Mouse (Mus musculus): ENCODE results near the gene Olfr469. TPM values are rescaled to one million over a fixed set of nuclear protein-coding genes. Genes with fewer than 3 reads are reported as not detected.
"Not testable (repeated sequence)": the region's sequence is repeated elsewhere in the genome, so short reads cannot be mapped to it uniquely, and the experiment has no call there.

Olfr469 gene
- not detected in 2 replicates for polyA plus RNA-seq (2014; fragmentation: Nextera tagmentation; extraction: Ambion mirVana)

DNA sequence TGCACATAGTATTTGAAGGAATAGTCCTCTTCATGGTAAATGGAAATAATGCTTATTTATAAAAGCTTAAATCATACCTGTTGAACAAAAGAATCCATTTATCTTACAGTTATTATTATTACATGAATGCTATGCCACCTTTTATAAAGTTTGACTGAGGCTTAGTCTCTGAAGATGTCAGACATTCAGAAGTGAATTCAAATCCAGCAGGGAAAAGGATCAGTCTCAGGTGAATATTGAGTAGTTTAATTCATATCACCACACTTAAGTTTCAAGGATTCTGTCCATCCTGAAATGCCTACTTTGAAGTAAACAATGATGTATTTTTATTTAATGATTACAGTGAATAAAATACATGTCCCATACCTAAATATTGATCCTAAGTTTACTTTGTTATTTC is at the start of gene Olfr469:
Gene Olfr469, minus strand, starts transcription at position 101 of the 400 bp plus-strand sequence.
- H3K4me3 ChIP-seq (ENCODE audit: low read length); H3K27ac ChIP-seq (ENCODE audit: low read depth, low read length); H3K27me3 ChIP-seq (ENCODE audit: control insufficient read depth, insufficient read depth, low read length); H3K9ac ChIP-seq (ENCODE audit: low read depth, low read length); H3K4me2 ChIP-seq (replicated peaks; ENCODE audit: low read depth, low read length); H3K9me3 ChIP-seq (ENCODE audit: control insufficient read depth, low read length); H3K4me1 ChIP-seq (ENCODE audit: control insufficient read depth, insufficient read depth, low read length); H3K36me3 ChIP-seq (ENCODE audit: control insufficient read depth, insufficient read depth, low read length); ATAC-seq (ENCODE audit: low FRiP score, low TSS enrichment): not testable (repeated sequence)

DNA sequence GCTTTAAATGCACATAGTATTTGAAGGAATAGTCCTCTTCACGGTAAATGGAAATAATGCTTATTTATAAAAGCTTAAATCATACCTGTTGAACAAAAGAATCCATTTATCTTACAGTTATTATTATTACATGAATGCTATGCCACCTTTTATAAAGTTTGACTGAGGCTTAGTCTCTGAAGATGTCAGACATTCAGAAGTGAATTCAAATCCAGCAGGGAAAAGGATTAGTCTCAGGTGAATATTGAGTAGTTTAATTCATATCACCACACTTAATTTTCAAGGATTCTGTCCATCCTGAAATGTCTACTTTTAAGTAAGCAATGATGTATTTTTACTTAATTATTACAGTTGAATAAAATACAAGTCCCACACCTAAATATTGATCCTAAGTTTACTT is 22.0 kb upstream of the Olfr469 start, which contains the start of gene Olfr470:
Gene Olfr470, minus strand, starts transcription at position 101 of the 400 bp plus-strand sequence.
- not testable (repeated sequence) for H3K9me3 ChIP-seq (ENCODE audit: control insufficient read depth, low read length); H3K4me1 ChIP-seq (ENCODE audit: control insufficient read depth, insufficient read depth, low read length); H3K27me3 ChIP-seq (ENCODE audit: control insufficient read depth, insufficient read depth, low read length); H3K9ac ChIP-seq (ENCODE audit: low read depth, low read length); H3K27ac ChIP-seq (ENCODE audit: low read depth, low read length); ATAC-seq (ENCODE audit: low FRiP score, low TSS enrichment); H3K4me3 ChIP-seq (ENCODE audit: low read length); H3K4me2 ChIP-seq (replicated peaks; ENCODE audit: low read depth, low read length); H3K36me3 ChIP-seq (ENCODE audit: control insufficient read depth, insufficient read depth, low read length)
- WGBS: 76% methylated on average over 1 of the region's 1 CpGs

DNA sequence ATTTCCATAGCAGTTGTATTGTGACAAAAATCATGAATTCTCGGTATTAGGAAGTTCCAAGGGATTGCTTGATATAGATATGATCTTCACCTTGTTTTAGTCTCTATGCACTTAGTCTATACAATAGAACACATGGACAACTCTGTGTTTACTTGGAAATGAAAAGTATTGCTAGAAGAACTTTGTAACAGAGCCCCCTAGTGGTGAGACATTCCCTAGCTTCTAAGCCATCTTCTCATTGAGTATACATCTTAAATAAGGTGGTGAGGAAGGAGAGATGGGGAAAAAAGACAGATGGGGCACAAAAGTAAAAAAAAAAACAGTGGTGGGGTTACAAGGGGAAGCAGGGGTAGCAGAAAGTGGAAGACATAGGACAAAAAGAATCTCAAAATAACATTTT is 16.4 kb upstream of the Olfr469 start:
- H3K36me3 ChIP-seq (ENCODE audit: control insufficient read depth, insufficient read depth, low read length): no peaks in the 10 kb centered on the region
- 81% methylated on average over 1 of the region's 1 CpGs for whole genome bisulfite sequencing
- no peak overlapping the region for H3K27ac ChIP-seq (ENCODE audit: low read depth, low read length)
- H3K4me3 ChIP-seq (ENCODE audit: low read length): no peak overlapping the region
- H3K27me3 ChIP-seq (ENCODE audit: control insufficient read depth, insufficient read depth, low read length): no peaks in the 10 kb centered on the region
- H3K4me2 ChIP-seq (replicated peaks; ENCODE audit: low read depth, low read length): no peak overlapping the region
- H3K4me1 ChIP-seq (ENCODE audit: control insufficient read depth, insufficient read depth, low read length): no peaks in the 10 kb centered on the region
- ATAC-seq (ENCODE audit: low FRiP score, low TSS enrichment): no peak
- no peak overlapping the region for H3K9ac ChIP-seq (ENCODE audit: low read depth, low read length)
- H3K9me3 ChIP-seq (ENCODE audit: control insufficient read depth, low read length): no peaks in the 10 kb centered on the region

DNA sequence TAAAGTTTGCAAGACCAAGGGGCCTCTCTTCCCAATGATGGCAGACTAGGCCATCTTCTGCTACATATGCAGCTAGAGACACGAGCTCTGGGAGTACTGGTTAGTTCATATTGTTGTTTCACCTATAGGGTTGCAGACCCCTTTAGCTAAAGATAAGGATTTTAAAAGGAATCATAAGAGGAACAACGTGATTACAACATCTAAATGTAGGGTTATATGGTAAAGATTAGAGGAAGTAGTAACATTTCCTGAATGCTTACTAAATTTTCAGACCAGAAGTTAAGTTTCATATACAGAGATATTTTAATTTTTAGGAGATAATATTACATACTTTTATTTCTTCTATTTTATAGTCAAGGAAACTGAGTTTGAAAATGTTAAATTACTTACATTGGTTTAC is 1.5 kb downstream of the Olfr469 start:
- H3K9me3 ChIP-seq (ENCODE audit: control insufficient read depth, low read length); H3K27me3 ChIP-seq (ENCODE audit: control insufficient read depth, insufficient read depth, low read length); H3K9ac ChIP-seq (ENCODE audit: low read depth, low read length); H3K4me3 ChIP-seq (ENCODE audit: low read length); H3K4me2 ChIP-seq (replicated peaks; ENCODE audit: low read depth, low read length); H3K4me1 ChIP-seq (ENCODE audit: control insufficient read depth, insufficient read depth, low read length); H3K36me3 ChIP-seq (ENCODE audit: control insufficient read depth, insufficient read depth, low read length); H3K27ac ChIP-seq (ENCODE audit: low read depth, low read length); ATAC-seq (ENCODE audit: low FRiP score, low TSS enrichment): not testable (repeated sequence)
- WGBS: 65% methylated on average over 2 of the region's 2 CpGs

DNA sequence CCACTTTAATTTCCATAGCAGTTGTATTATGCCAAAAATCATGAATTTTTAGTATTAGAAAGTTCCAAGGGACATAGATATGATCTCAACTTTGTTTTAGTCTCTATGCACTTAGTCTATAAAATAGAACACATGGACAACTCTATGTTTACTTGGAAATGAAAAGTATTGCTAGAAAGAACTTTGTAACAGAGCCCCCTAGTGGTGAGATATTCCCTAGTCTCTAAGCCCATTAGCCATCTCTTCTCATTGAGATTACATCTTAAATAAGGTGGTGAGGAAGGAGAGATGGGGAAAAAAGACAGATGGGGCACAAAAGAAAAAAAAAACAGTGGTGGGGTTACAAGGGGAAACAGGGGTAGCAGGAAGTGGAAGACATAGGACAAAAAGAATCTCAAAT is 5.9 kb downstream of the Olfr469 start:
- Histone ChIP-seq H3K4me3 (ENCODE audit: low read length) (no peak overlapping the region), H3K9me3 (ENCODE audit: control insufficient read depth, low read length) (no peaks in the 10 kb centered on the region), H3K4me1 (ENCODE audit: control insufficient read depth, insufficient read depth, low read length) (no peaks in the 10 kb centered on the region), H3K36me3 (ENCODE audit: control insufficient read depth, insufficient read depth, low read length) (no peaks in the 10 kb centered on the region), H3K27ac (ENCODE audit: low read depth, low read length) (no peak overlapping the region), H3K27me3 (ENCODE audit: control insufficient read depth, insufficient read depth, low read length) (no peaks in the 10 kb centered on the region), H3K9ac (ENCODE audit: low read depth, low read length) (no peak overlapping the region), H3K4me2 (replicated peaks; ENCODE audit: low read depth, low read length) (no peak overlapping the region)
- ATAC-seq (ENCODE audit: low FRiP score, low TSS enrichment): no peak

DNA sequence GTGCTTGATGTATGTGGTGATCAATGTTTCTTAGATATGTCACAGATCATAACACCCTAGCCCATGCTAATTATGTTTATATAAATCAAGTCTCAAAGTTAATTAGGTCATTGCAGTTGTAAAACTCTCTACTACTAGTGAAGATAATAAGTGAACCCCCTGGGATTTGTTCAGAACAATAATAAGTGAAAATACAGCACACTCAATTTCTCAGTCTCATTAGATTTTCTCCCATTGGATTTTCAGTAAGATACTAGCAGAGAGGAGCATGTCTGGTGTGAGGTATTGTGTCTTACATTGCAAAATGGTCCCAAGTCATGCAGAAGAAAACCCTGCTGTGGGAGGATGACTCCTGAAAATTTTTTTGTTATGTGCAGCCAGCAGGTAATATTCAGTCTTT is 13.4 kb downstream of the Olfr469 start, which contains the start of gene Olfr467:
Gene Olfr467, plus strand, starts transcription at position 301 of the 400 bp plus-strand sequence.
- H3K27me3 ChIP-seq (ENCODE audit: control insufficient read depth, insufficient read depth, low read length): no peaks in the 10 kb centered on the region
- no peaks in the 10 kb centered on the region for H3K9me3 ChIP-seq (ENCODE audit: control insufficient read depth, low read length)
- no peaks in the 10 kb centered on the region for H3K4me1 ChIP-seq (ENCODE audit: control insufficient read depth, insufficient read depth, low read length)
- H3K27ac ChIP-seq (ENCODE audit: low read depth, low read length): no peak within 1 kb of the TSS
- H3K9ac ChIP-seq (ENCODE audit: low read depth, low read length): no peak within 1 kb of the TSS
- ATAC-seq (ENCODE audit: low FRiP score, low TSS enrichment): no peak
- H3K4me2 ChIP-seq (replicated peaks; ENCODE audit: low read depth, low read length): no peak within 1 kb of the TSS
- H3K36me3 ChIP-seq (ENCODE audit: control insufficient read depth, insufficient read depth, low read length): no peaks in the 10 kb centered on the region
- H3K4me3 ChIP-seq (ENCODE audit: low read length): no peak within 1 kb of the TSS

DNA sequence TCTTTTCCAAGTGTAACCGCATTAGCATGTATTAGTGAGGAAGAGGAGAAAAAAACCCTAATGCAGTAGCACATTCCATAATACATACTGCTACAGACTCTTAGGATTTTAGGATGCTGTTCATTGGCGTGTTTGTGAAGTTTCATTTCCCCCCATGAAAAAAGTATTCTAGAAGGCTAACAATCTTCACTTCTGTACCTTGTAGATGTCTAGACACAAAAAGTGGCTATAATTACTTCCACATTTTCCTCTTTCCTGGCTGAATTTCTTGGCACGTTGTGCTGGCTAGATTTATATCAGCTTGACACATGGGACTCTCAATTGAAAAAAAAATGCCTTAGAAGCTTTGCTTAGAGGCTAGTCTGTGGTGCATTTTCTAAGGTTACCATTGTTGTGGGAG is 23.2 kb downstream of the Olfr469 start:
- Histone ChIP-seq H3K4me2 (replicated peaks; ENCODE audit: low read depth, low read length) (no peak overlapping the region), H3K27me3 (ENCODE audit: control insufficient read depth, insufficient read depth, low read length) (no peaks in the 10 kb centered on the region), H3K4me1 (ENCODE audit: control insufficient read depth, insufficient read depth, low read length) (no peaks in the 10 kb centered on the region), H3K9me3 (ENCODE audit: control insufficient read depth, low read length) (no peaks in the 10 kb centered on the region), H3K36me3 (ENCODE audit: control insufficient read depth, insufficient read depth, low read length) (no peaks in the 10 kb centered on the region), H3K27ac (ENCODE audit: low read depth, low read length) (no peak overlapping the region), H3K9ac (ENCODE audit: low read depth, low read length) (no peak overlapping the region), H3K4me3 (ENCODE audit: low read length) (no peak overlapping the region)
- 60% methylated on average over 3 of the region's 3 CpGs for WGBS
- ATAC-seq (ENCODE audit: low FRiP score, low TSS enrichment): no peak

DNA sequence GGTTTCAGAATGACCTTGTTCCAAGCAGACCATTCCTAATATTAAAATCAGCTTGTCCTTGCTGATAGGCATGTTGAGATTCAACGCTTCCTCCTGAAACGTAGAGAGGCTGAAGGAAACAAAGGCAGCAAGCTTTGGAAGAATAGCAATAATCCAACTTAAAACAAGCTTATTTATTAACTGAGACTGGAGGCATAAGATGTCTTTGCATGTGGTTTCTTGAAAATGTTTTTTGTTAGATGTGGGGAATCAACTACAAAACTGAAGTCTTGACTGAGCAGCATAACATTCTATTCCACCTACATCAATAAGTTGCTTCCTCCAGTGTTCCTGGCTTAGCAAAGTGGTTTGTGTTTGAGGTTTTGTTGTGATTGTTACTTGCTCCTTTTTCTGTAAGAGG is 24.2 kb downstream of the Olfr469 start, which contains the start of gene Ovch2:
Gene Ovch2, minus strand, starts transcription at position 101 of the 400 bp plus-strand sequence.
- H3K9me3 ChIP-seq (ENCODE audit: control insufficient read depth, low read length): no peaks in the 10 kb centered on the region
- H3K9ac ChIP-seq (ENCODE audit: low read depth, low read length): no peak within 1 kb of the TSS
- H3K4me2 ChIP-seq (replicated peaks; ENCODE audit: low read depth, low read length): no peak within 1 kb of the TSS
- no peak for ATAC-seq (ENCODE audit: low FRiP score, low TSS enrichment)
- 90% methylated on average over 2 of the region's 2 CpGs for WGBS
- no peaks in the 10 kb centered on the region for H3K4me1 ChIP-seq (ENCODE audit: control insufficient read depth, insufficient read depth, low read length)
- H3K36me3 ChIP-seq (ENCODE audit: control insufficient read depth, insufficient read depth, low read length): no peaks in the 10 kb centered on the region
- H3K27me3 ChIP-seq (ENCODE audit: control insufficient read depth, insufficient read depth, low read length): no peaks in the 10 kb centered on the region
- H3K4me3 ChIP-seq (ENCODE audit: low read length): no peak within 1 kb of the TSS
- no peak within 1 kb of the TSS for H3K27ac ChIP-seq (ENCODE audit: low read depth, low read length)

DNA sequence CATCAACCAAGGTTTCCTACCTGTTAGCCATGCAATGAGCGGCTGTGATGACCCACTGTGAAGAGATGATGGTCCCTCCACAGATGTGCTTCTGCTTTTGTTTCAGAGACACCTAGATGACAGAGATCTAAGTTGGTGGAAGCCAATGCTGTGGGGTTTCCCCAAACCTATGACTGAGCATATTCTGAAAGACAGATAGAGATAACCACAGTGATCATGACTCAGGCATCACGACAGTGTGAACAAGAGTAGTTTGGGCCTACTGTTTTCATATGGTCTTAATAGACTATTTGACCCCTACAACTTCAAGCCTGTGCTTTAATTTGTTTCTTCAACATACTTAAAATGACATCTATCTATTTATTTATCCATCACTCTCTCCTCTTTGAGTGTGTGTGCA is 28.8 kb downstream of the Olfr469 start:
- H3K4me3 ChIP-seq (ENCODE audit: low read length): no peak overlapping the region
- no peak overlapping the region for H3K9ac ChIP-seq (ENCODE audit: low read depth, low read length)
- no peak for ATAC-seq (ENCODE audit: low FRiP score, low TSS enrichment)
- H3K4me2 ChIP-seq (replicated peaks; ENCODE audit: low read depth, low read length): no peak overlapping the region
- H3K36me3 ChIP-seq (ENCODE audit: control insufficient read depth, insufficient read depth, low read length): no peaks in the 10 kb centered on the region
- no peaks in the 10 kb centered on the region for H3K27me3 ChIP-seq (ENCODE audit: control insufficient read depth, insufficient read depth, low read length)
- no peaks in the 10 kb centered on the region for H3K4me1 ChIP-seq (ENCODE audit: control insufficient read depth, insufficient read depth, low read length)
- no peaks in the 10 kb centered on the region for H3K9me3 ChIP-seq (ENCODE audit: control insufficient read depth, low read length)
- no peak overlapping the region for H3K27ac ChIP-seq (ENCODE audit: low read depth, low read length)
- WGBS: 87% methylated on average over 2 of the region's 2 CpGs

All from kidney, embryonic 14.5 days (tissue).